Mouse (Mus musculus): ENCODE measurements around the gene 3110082I17Rik. TPM values are rescaled to one million over a fixed set of nuclear protein-coding genes. Genes with fewer than 3 reads are reported as not detected.

The 3110082I17Rik gene
- total and polyA plus RNA-seq, 2 experiments from 2014 or later = 11.9 to 19.4 TPM

DNA sequence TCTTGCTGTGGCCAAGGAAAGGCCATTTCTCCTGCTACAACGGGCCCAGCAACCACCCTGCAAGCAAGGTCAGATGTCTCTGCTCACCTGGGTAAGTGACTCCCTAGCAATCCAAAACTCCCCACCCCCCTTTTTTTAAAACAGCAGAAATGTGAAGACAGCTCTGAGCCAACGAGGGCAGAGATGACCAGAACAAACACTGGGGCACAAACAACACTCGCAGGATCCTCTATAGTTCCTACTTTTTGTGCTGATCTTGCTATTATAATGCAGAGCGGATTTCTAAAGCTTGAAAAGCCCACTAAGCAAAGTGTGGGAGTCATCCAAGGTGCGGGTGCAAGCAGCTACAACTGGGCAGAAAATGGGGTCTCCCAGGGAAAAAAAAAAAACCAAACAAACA, 89.2 kb downstream of the 3110082I17Rik start:
- 56% methylated on average over 5 of the region's 5 CpGs for WGBS
- Histone ChIP-seq H3K27ac (ENCODE audit: low read depth, low read length) (no peak overlapping the region; the same call in 1 of the 2 replicates), H3K9me3 (ENCODE audit: low read length) (no peaks in the 10 kb centered on the region), H3K4me1 (ENCODE audit: insufficient read depth) (0 out of 2 replicates have a peak, but pooled peaks cover 5% of the 10 kb centered on the region), H3K4me2 (ENCODE audit: low read depth) (peak overlapping the region; percentile 92), H3K4me3 (ENCODE audit: low read depth, low read length) (no peak overlapping the region; the same call in 1 of the 2 replicates), H3K9ac (0 out of 2 replicates have a peak overlapping the region, but pooled peaks have one; percentile 96), H3K27me3 (ENCODE audit: insufficient read depth, low read length) (no peaks in the 10 kb centered on the region), H3K36me3 (ENCODE audit: insufficient read depth) (no peaks in the 10 kb centered on the region)
- no peak for DNase-seq
- no peak for ATAC-seq
- TF ChIP-seq CTCF (IDR thresholded peaks at IDR 0.05; ENCODE audit: low read depth) = no peak

DNA sequence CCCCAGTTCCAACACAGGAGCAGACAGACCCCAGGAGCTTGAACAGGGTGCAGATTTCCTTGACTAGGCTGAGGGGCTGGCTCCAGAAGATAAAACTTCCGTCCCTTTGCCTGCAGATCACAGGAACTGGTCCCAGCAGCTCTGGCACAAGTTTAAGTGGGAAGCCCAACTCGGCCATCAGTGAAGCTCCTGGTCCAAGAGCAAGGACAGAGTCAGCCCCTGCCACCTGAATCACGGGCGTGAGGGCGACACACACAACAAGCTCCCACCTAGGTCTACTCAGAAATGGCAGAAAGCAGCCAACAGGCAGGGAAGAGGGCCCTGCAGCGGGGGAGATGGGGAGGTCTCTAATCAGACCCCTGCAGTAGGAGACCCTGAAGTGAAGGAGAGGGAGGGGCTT, 90.0 kb downstream of the 3110082I17Rik start:
- H3K9me3 ChIP-seq (ENCODE audit: low read length) = no peaks in the 10 kb centered on the region
- DNase-seq (no peak), ATAC-seq (no peak)
- H3K27ac ChIP-seq (ENCODE audit: low read depth, low read length) = no peak overlapping the region
- no peak overlapping the region for H3K4me3 ChIP-seq (ENCODE audit: low read depth, low read length)
- no peak overlapping the region for H3K9ac ChIP-seq
- H3K4me2 ChIP-seq (ENCODE audit: low read depth) = no peak overlapping the region
- H3K36me3 ChIP-seq (ENCODE audit: insufficient read depth) = no peaks in the 10 kb centered on the region
- 0 out of 2 replicates have a peak, but pooled peaks cover 5% of the 10 kb centered on the region for H3K4me1 ChIP-seq (ENCODE audit: insufficient read depth)
- no peak for TF ChIP-seq CTCF (IDR thresholded peaks at IDR 0.05; ENCODE audit: low read depth)
- 83% methylated on average over 6 of the region's 6 CpGs for WGBS
- H3K27me3 ChIP-seq (ENCODE audit: insufficient read depth, low read length) = no peaks in the 10 kb centered on the region

DNA sequence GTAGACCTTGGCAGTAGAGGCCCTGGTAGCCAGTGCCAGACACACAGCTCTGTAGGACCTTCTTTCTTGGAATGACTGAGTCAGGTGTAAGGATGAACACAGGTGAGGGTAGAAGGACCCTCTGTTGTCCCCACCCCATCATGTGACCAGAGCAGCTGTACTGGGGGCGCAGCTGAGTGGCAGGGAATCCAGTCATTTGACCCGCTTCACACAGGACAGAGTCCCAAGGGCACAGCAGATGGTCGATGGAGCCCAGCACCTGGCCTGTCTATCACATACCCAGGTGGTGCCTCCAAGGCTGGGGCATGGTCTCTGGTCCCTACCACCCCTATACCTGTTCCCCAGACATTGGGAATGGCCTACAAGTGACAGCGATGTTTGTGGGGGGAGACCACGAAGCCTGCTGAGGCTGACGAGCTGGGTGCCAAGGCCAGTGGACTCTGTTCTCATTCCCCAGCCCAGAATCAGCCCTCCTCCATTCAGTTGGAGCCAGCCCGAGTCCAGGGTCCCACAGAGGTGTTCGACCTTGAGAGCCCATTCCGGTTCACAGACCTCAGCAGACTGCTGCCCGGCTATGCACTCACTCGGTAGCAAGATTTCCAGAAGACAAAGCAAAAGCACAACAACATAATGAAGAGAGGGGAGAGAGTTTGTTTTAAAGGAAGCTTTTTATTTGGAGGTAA, 91.5 kb downstream of the 3110082I17Rik start:
- Histone ChIP-seq H3K27ac (ENCODE audit: low read depth, low read length) (no peak overlapping the region), H3K27me3 (ENCODE audit: insufficient read depth, low read length) (no peaks in the 10 kb centered on the region), H3K4me1 (ENCODE audit: insufficient read depth) (0 out of 2 replicates have a peak, but pooled peaks cover 5% of the 10 kb centered on the region), H3K4me3 (ENCODE audit: low read depth, low read length) (no peak overlapping the region), H3K9me3 (ENCODE audit: low read length) (no peaks in the 10 kb centered on the region), H3K9ac (no peak overlapping the region), H3K36me3 (ENCODE audit: insufficient read depth) (peaks cover under 1% of the 10 kb centered on the region; the same call in 1 of the 2 replicates), H3K4me2 (ENCODE audit: low read depth) (no peak overlapping the region)
- ATAC-seq (no peak), DNase-seq (no peak)
- WGBS = 82% methylated on average over 11 of the region's 11 CpGs
- no peak for TF ChIP-seq CTCF (IDR thresholded peaks at IDR 0.05; ENCODE audit: low read depth)

DNA sequence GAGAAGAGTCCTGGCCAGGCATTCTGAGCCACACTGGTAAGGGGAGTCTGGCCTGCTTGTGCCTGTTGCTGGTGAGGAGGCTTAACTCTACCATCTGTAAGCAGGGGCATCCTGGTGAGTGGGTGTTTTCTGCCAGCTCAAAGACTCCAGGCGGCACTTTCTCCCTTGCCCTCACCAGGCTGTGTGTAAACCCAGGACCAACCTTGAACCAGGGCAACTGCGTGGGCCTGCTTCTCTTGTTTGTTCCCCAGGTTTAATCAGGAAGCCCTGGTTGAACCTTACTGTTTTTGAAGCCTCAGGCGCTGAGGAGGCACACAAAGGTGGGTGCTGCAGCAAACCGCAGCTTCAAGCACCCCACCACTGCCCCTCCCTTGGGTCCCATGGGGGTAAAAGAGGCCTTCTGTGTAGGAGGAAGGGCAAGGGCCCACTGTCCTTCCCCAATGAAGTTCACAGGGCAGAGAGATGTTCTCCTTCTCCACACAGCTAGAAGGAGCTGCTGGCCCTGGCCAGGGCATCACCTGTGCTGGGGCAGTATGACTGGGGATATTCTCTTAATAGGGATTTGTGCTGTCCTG, 92.4 kb downstream of the 3110082I17Rik start:
- ATAC-seq (no peak), DNase-seq (no peak)
- Histone ChIP-seq H3K4me2 (ENCODE audit: low read depth) (no peak overlapping the region), H3K4me1 (ENCODE audit: insufficient read depth) (0 out of 2 replicates have a peak, but pooled peaks cover 5% of the 10 kb centered on the region), H3K27ac (ENCODE audit: low read depth, low read length) (no peak overlapping the region), H3K27me3 (ENCODE audit: insufficient read depth, low read length) (no peaks in the 10 kb centered on the region), H3K4me3 (ENCODE audit: low read depth, low read length) (no peak overlapping the region), H3K36me3 (ENCODE audit: insufficient read depth) (peaks cover 5% of the 10 kb centered on the region), H3K9me3 (ENCODE audit: low read length) (no peaks in the 10 kb centered on the region), H3K9ac (no peak overlapping the region)
- 91% methylated on average over 4 of the region's 4 CpGs for WGBS
- no peak for TF ChIP-seq CTCF (IDR thresholded peaks at IDR 0.05; ENCODE audit: low read depth)

DNA sequence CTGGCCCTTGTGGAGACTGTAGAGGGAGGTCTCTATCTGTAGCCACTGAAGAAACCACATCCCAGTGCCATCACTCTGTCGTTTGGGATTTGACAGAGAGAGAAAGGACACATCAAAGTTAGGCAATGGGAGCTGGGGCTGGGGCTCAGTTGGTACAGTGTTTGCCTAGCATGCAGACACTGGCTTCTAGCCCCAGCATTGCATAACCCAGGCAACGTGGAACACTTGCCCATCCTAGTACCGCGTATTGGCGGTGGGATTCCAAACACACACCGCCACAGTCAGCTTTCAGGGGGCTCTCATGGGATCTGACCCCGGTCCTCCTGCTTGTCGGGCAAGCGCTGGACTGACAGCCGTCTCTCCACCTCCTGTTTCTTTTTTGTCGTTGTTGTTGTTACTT, 93.8 kb downstream of the 3110082I17Rik start:
- 77% methylated on average over 11 of the region's 11 CpGs for WGBS
- DNase-seq (no peak), ATAC-seq (no peak)
- H3K27ac ChIP-seq (ENCODE audit: low read depth, low read length) = no peak overlapping the region
- H3K9ac ChIP-seq = no peak overlapping the region
- no peak for TF ChIP-seq CTCF (IDR thresholded peaks at IDR 0.05; ENCODE audit: low read depth)
- no peak overlapping the region for H3K4me3 ChIP-seq (ENCODE audit: low read depth, low read length)
- H3K4me2 ChIP-seq (ENCODE audit: low read depth) = no peak overlapping the region
- no peaks in the 10 kb centered on the region for H3K9me3 ChIP-seq (ENCODE audit: low read length)
- H3K27me3 ChIP-seq (ENCODE audit: insufficient read depth, low read length) = no peaks in the 10 kb centered on the region
- 0 out of 2 replicates have a peak, but pooled peaks cover 1% of the 10 kb centered on the region for H3K4me1 ChIP-seq (ENCODE audit: insufficient read depth)
- H3K36me3 ChIP-seq (ENCODE audit: insufficient read depth) = peaks cover 13% of the 10 kb centered on the region

DNA sequence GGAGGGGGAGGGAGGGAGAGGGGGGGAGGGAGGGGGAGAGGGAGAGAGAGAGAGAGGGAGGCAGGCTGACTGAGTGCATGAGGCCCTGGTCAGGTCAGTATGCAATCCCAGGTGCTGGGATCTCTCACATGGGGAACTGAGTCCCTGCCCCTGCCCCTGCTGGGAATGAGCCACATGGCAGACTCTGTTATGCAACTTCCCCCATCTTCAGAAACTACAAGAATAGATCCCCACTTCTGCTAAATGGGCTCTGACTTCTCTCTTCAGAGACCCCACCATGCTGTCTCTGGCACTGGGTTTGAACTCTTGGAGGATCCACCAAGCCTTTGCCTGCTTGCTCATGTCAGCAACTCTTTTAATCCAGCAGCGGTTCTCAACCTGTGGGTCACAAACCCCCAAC, 94.5 kb downstream of the 3110082I17Rik start:
- no peaks in the 10 kb centered on the region for H3K27me3 ChIP-seq (ENCODE audit: insufficient read depth, low read length)
- WGBS = 92% methylated on average over 1 of the region's 1 CpGs

More for the DNA sequence above, 94.5 kb downstream of the 3110082I17Rik start:
- Histone ChIP-seq H3K36me3 (ENCODE audit: insufficient read depth) (peaks cover 13% of the 10 kb centered on the region), H3K27ac (ENCODE audit: low read depth, low read length) (no peak overlapping the region), H3K9me3 (ENCODE audit: low read length) (no peaks in the 10 kb centered on the region), H3K9ac (no peak overlapping the region), H3K4me2 (ENCODE audit: low read depth) (no peak overlapping the region), H3K4me1 (ENCODE audit: insufficient read depth) (no peaks in the 10 kb centered on the region), H3K4me3 (ENCODE audit: low read depth, low read length) (no peak overlapping the region)
- no peak for TF ChIP-seq CTCF (IDR thresholded peaks at IDR 0.05; ENCODE audit: low read depth)
- DNase-seq = no peak
- no peak for ATAC-seq
